Mouse (Mus musculus): ENCODE results near the gene Ap3s2. TPM values are rescaled to one million over a fixed set of nuclear protein-coding genes. Genes with fewer than 3 reads are reported as not detected.

Gene Ap3s2
- total and polyA plus RNA-seq, 2 experiments from 2014 or later = 32.0 to 35.7 TPM

- no peak for DNase-seq (ENCODE audit: low spot score)
- H3K36me3 ChIP-seq (ENCODE audit: insufficient read depth, low read length) = peaks cover 35% of the 10 kb centered on the region
- no peaks in the 10 kb centered on the region for H3K27me3 ChIP-seq (ENCODE audit: insufficient read depth, low read length)
- H3K4me1 ChIP-seq (ENCODE audit: insufficient read depth, low read length) = no peaks in the 10 kb centered on the region
- H3K9me3 ChIP-seq (ENCODE audit: low read length) = no peaks in the 10 kb centered on the region
- 95% methylated on average over 3 of the region's 3 CpGs for WGBS
- no peak overlapping the region for H3K4me2 ChIP-seq (ENCODE audit: low read depth, low read length)
- TF ChIP-seq CTCF (IDR thresholded peaks at IDR 0.05; ENCODE audit: low read depth) = no peak
- ATAC-seq = no peak
- no peak overlapping the region for H3K27ac ChIP-seq
- H3K4me3 ChIP-seq (ENCODE audit: low read length) = no peak overlapping the region
- no peak overlapping the region for H3K9ac ChIP-seq (replicated peaks; ENCODE audit: low read length)
Measured at GRCm38 (mm10) chr7:79906914-79907313, 13.5 kb downstream of the Ap3s2 start.

GRCm38 (mm10) chr7:79905193-79905592 lies 15.3 kb downstream of the Ap3s2 start:
- peaks cover 35% of the 10 kb centered on the region for H3K36me3 ChIP-seq (ENCODE audit: insufficient read depth, low read length)
- WGBS = 93% methylated on average over 4 of the region's 4 CpGs
- TF ChIP-seq CTCF (IDR thresholded peaks at IDR 0.05; ENCODE audit: low read depth) = no peak

DNA sequence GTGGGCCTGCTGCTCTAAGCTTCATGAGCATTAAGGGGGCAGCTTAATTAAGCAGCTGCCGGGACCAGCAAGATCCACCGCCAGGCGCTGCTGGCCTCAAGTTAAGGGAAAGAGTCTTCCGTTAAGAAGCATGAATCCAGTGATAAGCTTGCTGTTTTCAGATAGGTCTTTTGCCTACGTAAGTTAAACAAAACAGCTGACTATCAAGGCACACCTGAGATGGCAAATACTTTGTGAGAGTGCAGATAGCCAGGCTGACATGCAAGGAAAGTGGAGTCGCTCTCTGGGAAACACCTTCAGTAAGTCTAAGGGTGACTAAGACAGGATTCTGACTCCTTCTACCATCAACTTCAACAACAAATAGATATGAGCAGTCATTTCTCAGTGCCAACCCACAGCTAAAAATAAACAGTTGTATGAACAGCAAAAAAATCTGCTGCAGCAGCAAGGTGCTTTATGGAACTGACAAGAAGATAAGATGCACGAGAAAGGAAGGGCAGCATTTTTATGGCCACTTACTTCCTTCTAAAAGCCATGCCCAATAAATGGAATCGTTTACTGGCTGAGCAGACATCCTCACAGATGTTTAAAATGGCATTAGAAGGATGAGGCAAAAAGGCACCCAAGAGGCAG lies 17.2 kb downstream of the Ap3s2 start:
- H3K36me3 ChIP-seq (ENCODE audit: insufficient read depth, low read length) = peaks cover 21% of the 10 kb centered on the region; the same call in 1 of the 2 replicates
- no peaks in the 10 kb centered on the region for H3K27me3 ChIP-seq (ENCODE audit: insufficient read depth, low read length)
- no peak overlapping the region for H3K4me3 ChIP-seq (ENCODE audit: low read length)
- ATAC-seq = no peak
- no peak overlapping the region for H3K4me2 ChIP-seq (ENCODE audit: low read depth, low read length)
- no peak overlapping the region for H3K9ac ChIP-seq (replicated peaks; ENCODE audit: low read length)
- WGBS = 92% methylated on average over 8 of the region's 8 CpGs
- DNase-seq (ENCODE audit: low spot score) = no peak
- no peak for TF ChIP-seq CTCF (IDR thresholded peaks at IDR 0.05; ENCODE audit: low read depth)
- H3K9me3 ChIP-seq (ENCODE audit: low read length) = no peaks in the 10 kb centered on the region
- H3K4me1 ChIP-seq (ENCODE audit: insufficient read depth, low read length) = no peaks in the 10 kb centered on the region
- no peak overlapping the region for H3K27ac ChIP-seq

More at GRCm38 (mm10) chr7:79905193-79905592, 15.3 kb downstream of the Ap3s2 start:
- no peaks in the 10 kb centered on the region for H3K9me3 ChIP-seq (ENCODE audit: low read length)
- no peak overlapping the region for H3K4me2 ChIP-seq (ENCODE audit: low read depth, low read length)
- no peak overlapping the region for H3K9ac ChIP-seq (replicated peaks; ENCODE audit: low read length)
- no peaks in the 10 kb centered on the region for H3K4me1 ChIP-seq (ENCODE audit: insufficient read depth, low read length)
- H3K27ac ChIP-seq = no peak overlapping the region
- no peak for ATAC-seq
- H3K4me3 ChIP-seq (ENCODE audit: low read length) = no peak overlapping the region
- DNase-seq (ENCODE audit: low spot score) = no peak
- H3K27me3 ChIP-seq (ENCODE audit: insufficient read depth, low read length) = no peaks in the 10 kb centered on the region

GRCm38 (mm10) chr7:79900753-79901152 lies 19.7 kb downstream of the Ap3s2 start:
- ATAC-seq (no peak), DNase-seq (ENCODE audit: low spot score) (no peak)
- Histone ChIP-seq H3K4me1 (ENCODE audit: insufficient read depth, low read length) (no peaks in the 10 kb centered on the region), H3K4me3 (ENCODE audit: low read length) (no peak overlapping the region), H3K4me2 (ENCODE audit: low read depth, low read length) (no peak overlapping the region), H3K9me3 (ENCODE audit: low read length) (no peaks in the 10 kb centered on the region), H3K36me3 (ENCODE audit: insufficient read depth, low read length) (peaks cover 13% of the 10 kb centered on the region; the same call in 1 of the 2 replicates), H3K27me3 (ENCODE audit: insufficient read depth, low read length) (no peaks in the 10 kb centered on the region), H3K9ac (replicated peaks; ENCODE audit: low read length) (no peak overlapping the region), H3K27ac (no peak overlapping the region)
- WGBS = 94% methylated on average over 6 of the region's 6 CpGs
- no peak for TF ChIP-seq CTCF (IDR thresholded peaks at IDR 0.05; ENCODE audit: low read depth)

DNA sequence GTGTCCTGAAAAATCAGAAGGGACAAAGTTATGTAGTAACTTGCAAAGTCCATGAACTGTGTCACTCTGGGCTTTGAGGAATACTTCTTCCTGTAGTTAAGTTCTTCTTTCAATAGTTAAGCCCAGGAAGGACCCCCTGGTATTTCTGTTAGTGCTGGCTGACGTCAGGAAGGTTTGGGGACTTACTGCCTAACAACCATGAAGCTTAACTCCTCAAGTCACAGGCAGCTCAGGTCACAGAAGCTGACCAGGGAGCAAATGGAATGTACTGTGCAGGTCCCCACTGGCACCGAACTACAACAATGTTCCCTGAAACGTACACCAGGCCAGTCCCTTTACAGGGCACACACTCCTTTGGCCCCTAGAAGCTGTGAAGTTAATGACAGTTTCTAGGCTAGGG lies 25.2 kb downstream of the Ap3s2 start:
- no peak for ATAC-seq

DNA sequence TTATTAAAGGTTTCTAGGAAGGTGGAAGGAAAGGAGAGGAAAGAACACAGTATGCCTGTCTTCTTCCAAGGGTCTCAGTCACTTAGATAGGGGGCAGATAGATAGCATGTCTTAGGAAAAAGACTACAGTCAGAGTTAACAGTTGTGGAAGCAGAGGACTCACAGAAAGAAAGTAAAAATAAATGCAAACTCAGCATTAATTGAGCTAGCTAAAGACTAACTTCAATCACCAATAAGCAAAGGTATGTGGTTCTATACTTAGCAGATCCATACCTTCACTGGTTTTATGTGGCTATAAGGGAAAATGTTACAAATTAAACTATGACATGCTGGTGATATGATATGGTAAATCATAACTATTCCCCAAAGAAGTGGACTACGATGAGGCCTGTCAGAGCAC lies 25.7 kb downstream of the Ap3s2 start:
- 95% methylated on average over 1 of the region's 1 CpGs for WGBS
- H3K9ac ChIP-seq (replicated peaks; ENCODE audit: low read length) = no peak overlapping the region
- H3K4me2 ChIP-seq (ENCODE audit: low read depth, low read length) = no peak overlapping the region
- TF ChIP-seq CTCF (IDR thresholded peaks at IDR 0.05; ENCODE audit: low read depth) = no peak
- no peak overlapping the region for H3K4me3 ChIP-seq (ENCODE audit: low read length)
- H3K36me3 ChIP-seq (ENCODE audit: insufficient read depth, low read length) = peaks cover 16% of the 10 kb centered on the region; the same call in 1 of the 2 replicates
- no peaks in the 10 kb centered on the region for H3K27me3 ChIP-seq (ENCODE audit: insufficient read depth, low read length)
- H3K9me3 ChIP-seq (ENCODE audit: low read length) = no peaks in the 10 kb centered on the region
- no peaks in the 10 kb centered on the region for H3K4me1 ChIP-seq (ENCODE audit: insufficient read depth, low read length)
- H3K27ac ChIP-seq = no peak overlapping the region
- no peak for DNase-seq (ENCODE audit: low spot score)
- ATAC-seq = no peak

More for the DNA sequence above, 25.2 kb downstream of the Ap3s2 start:
- Histone ChIP-seq H3K4me3 (ENCODE audit: low read length) (no peak overlapping the region), H3K4me1 (ENCODE audit: insufficient read depth, low read length) (no peaks in the 10 kb centered on the region), H3K27ac (no peak overlapping the region), H3K36me3 (ENCODE audit: insufficient read depth, low read length) (peaks cover 16% of the 10 kb centered on the region; the same call in 1 of the 2 replicates), H3K9me3 (ENCODE audit: low read length) (no peaks in the 10 kb centered on the region), H3K27me3 (ENCODE audit: insufficient read depth, low read length) (no peaks in the 10 kb centered on the region), H3K4me2 (ENCODE audit: low read depth, low read length) (no peak overlapping the region), H3K9ac (replicated peaks; ENCODE audit: low read length) (no peak overlapping the region)
- WGBS = 75% methylated on average over 3 of the region's 3 CpGs
- TF ChIP-seq CTCF (IDR thresholded peaks at IDR 0.05; ENCODE audit: low read depth) = no peak
- DNase-seq (ENCODE audit: low spot score) = no peak
